Mouse (Mus musculus): Measurements from ENCODE around the gene C1qtnf9.

Gene C1qtnf9

GRCm38 (mm10) chr14:60752892-60753800 is 14.8 kb upstream of the C1qtnf9 start:
- no peak for DNase-seq

- no peak for DNase-seq
These were observed 14.2 kb upstream of the C1qtnf9 start for GRCm38 (mm10) chr14:60753801-60754126.

- no peak for DNase-seq
These were observed 13.3 kb upstream of the C1qtnf9 start for GRCm38 (mm10) chr14:60754656-60755055.

GRCm38 (mm10) chr14:60756271-60756670 is 11.7 kb upstream of the C1qtnf9 start:
- no peak for DNase-seq

GRCm38 (mm10) chr14:60757265-60757664 is 10.7 kb upstream of the C1qtnf9 start:
- DNase-seq = peak; percentile 81

GRCm38 (mm10) chr14:60757722-60758121 is 10.2 kb upstream of the C1qtnf9 start:
- no peak for DNase-seq

- no peak for DNase-seq
These were observed 8.8 kb upstream of the C1qtnf9 start for GRCm38 (mm10) chr14:60759097-60759496.

- no peak for DNase-seq
These were observed 6.1 kb upstream of the C1qtnf9 start for GRCm38 (mm10) chr14:60761801-60762200.

- no peak for DNase-seq
These were observed 5.2 kb upstream of the C1qtnf9 start for GRCm38 (mm10) chr14:60762754-60763153.

- DNase-seq = no peak
These were observed 4.2 kb upstream of the C1qtnf9 start for GRCm38 (mm10) chr14:60763746-60764145.

GRCm38 (mm10) chr14:60764526-60764925 is 3.4 kb upstream of the C1qtnf9 start:
- DNase-seq = no peak

- no peak for DNase-seq
These were observed 2.9 kb upstream of the C1qtnf9 start for GRCm38 (mm10) chr14:60765025-60765424.

GRCm38 (mm10) chr14:60769340-60769739 is 1.4 kb downstream of the C1qtnf9 start:
- DNase-seq = no peak

- DNase-seq = no peak
These were observed 2.7 kb downstream of the C1qtnf9 start for GRCm38 (mm10) chr14:60770594-60770993.

GRCm38 (mm10) chr14:60771057-60771456 is 3.1 kb downstream of the C1qtnf9 start:
- peak; percentile 66 for DNase-seq

GRCm38 (mm10) chr14:60773476-60773875 is 5.5 kb downstream of the C1qtnf9 start:
- no peak for DNase-seq

GRCm38 (mm10) chr14:60776521-60776920 is 8.6 kb downstream of the C1qtnf9 start:
- DNase-seq = no peak

- no peak for DNase-seq
These were observed 9.6 kb downstream of the C1qtnf9 start for GRCm38 (mm10) chr14:60777485-60777919.

- no peak for DNase-seq
These were observed 11.3 kb downstream of the C1qtnf9 start for GRCm38 (mm10) chr14:60779198-60779597.

- DNase-seq = no peak
These were observed 14.3 kb downstream of the C1qtnf9 start for GRCm38 (mm10) chr14:60782121-60782656.

GRCm38 (mm10) chr14:60783196-60783595 is 15.3 kb downstream of the C1qtnf9 start:
- no peak for DNase-seq

- DNase-seq = peak; percentile 87
These were observed 16.7 kb downstream of the C1qtnf9 start, which contains the start of gene Mipep for GRCm38 (mm10) chr14:60784427-60785315. Gene Mipep (plus strand): TSS chr14:60784573.

GRCm38 (mm10) chr14:60790103-60790502 is 22.2 kb downstream of the C1qtnf9 start:
- DNase-seq = no peak
